Mouse (Mus musculus): Measurements from ENCODE around the gene Aplp1.

DNA sequence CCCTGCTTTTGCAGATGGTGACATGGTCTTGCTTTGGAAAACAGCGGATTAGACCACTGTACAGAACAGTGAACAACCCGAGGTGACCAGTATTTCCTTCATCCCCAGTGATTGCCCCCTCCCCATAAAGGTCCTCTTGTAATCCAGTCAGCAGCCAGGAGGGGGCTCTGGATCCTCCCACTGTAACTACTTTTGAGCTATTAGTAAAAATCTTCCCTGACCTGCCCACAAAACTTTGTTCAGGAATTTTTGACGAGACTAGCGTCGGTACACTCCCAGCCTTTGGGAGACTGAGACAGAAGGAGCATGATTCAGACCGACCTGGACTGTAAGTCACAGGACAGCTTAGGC lies 45.6 kb upstream of the Aplp1 start:
- no peak for TF ChIP-seq EP300 (IDR thresholded peaks at IDR 0.05; ENCODE audit: low read depth)
- no peak for TF ChIP-seq CTCF (IDR thresholded peaks at IDR 0.05; ENCODE audit: low read depth)
